Mouse (Mus musculus) erythroid progenitor cell, adult 5-6 weeks (primary cell): Measurements from ENCODE around the gene Dffa. TPM values are rescaled to one million over a fixed set of nuclear protein-coding genes. Genes with fewer than 3 reads are reported as not detected.
A peak's percentile ranks its signal among the peaks of the same experiment; 100 is the strongest.

Experiments used
- ATAC-seq: replicated peaks from 2 replicates; pipeline ENCODE4 v1.8.0; 2016; ENCODE audit warnings: moderate number of reproducible peaks, mild to moderate bottlenecking, moderate TSS enrichment, inconsistent platforms; ENCODE audit not compliant: poor library complexity, low FRiP score, severe bottlenecking
- total RNA-seq, 2 experiments: library from RNA; stranded (forward) in 1 of 2; stranded (reverse) in 1 of 2; fragments of 150-400 nt in 1 of 2; fragments of 186-747, 209-891 nt in 1 of 2; gene quantifications; 2 replicates each; pipeline versions ENCODE4 v1.2.3 to v1.2.4; 2015 to 2017; ENCODE audit warnings: low replicate concordance in 2 of 2

Dffa gene
- total RNA-seq (2015; ENCODE audit: low replicate concordance) (1.8 and 10.5 TPM in 2 replicates), total RNA-seq (2017; ENCODE audit: low replicate concordance) (3.0 and 4.2 TPM in 2 replicates)

GRCm38 (mm10) chr4:149103875-149104561 lies at the start of gene Dffa:
TSS of gene Dffa (plus strand) at chr4:149104146.
- peak; percentile 88 for ATAC-seq

GRCm38 (mm10) chr4:149055847-149056246 lies 48.1 kb upstream of the Dffa start:
- no peak for ATAC-seq

- no peak for ATAC-seq
Measured at GRCm38 (mm10) chr4:149056957-149057356, 47.0 kb upstream of the Dffa start.

- ATAC-seq, result no peak
Measured at GRCm38 (mm10) chr4:149057470-149057869, 46.5 kb upstream of the Dffa start.

- no peak for ATAC-seq
Measured at GRCm38 (mm10) chr4:149058298-149058697, 45.6 kb upstream of the Dffa start.

- no peak for ATAC-seq
Measured at GRCm38 (mm10) chr4:149059713-149060112, 44.2 kb upstream of the Dffa start.

GRCm38 (mm10) chr4:149060621-149061431 lies 43.1 kb upstream of the Dffa start:
- ATAC-seq, result no peak

GRCm38 (mm10) chr4:149061432-149061718 lies 42.6 kb upstream of the Dffa start:
- no peak for ATAC-seq

- ATAC-seq, result no peak
Measured at GRCm38 (mm10) chr4:149062406-149063318, 41.3 kb upstream of the Dffa start.

GRCm38 (mm10) chr4:149064061-149064854 lies 39.7 kb upstream of the Dffa start:
- ATAC-seq, result no peak

- no peak for ATAC-seq
Measured at GRCm38 (mm10) chr4:149066672-149067551, 37.0 kb upstream of the Dffa start.

GRCm38 (mm10) chr4:149075073-149075472 lies 28.9 kb upstream of the Dffa start:
- no peak for ATAC-seq

GRCm38 (mm10) chr4:149075871-149076575 lies 27.9 kb upstream of the Dffa start:
- no peak for ATAC-seq

- no peak for ATAC-seq
Measured at GRCm38 (mm10) chr4:149078261-149078660, 25.7 kb upstream of the Dffa start.

- ATAC-seq, result no peak
Measured at GRCm38 (mm10) chr4:149079629-149080028, 24.3 kb upstream of the Dffa start.

- ATAC-seq, result no peak
Measured at GRCm38 (mm10) chr4:149080111-149080510, 23.8 kb upstream of the Dffa start.

GRCm38 (mm10) chr4:149081528-149081927 lies 22.4 kb upstream of the Dffa start:
- no peak for ATAC-seq

- no peak for ATAC-seq
Measured at GRCm38 (mm10) chr4:149085381-149085780, 18.6 kb upstream of the Dffa start.
